Mouse (Mus musculus): ENCODE measurements around the gene Ankrd66. TPM values are rescaled to one million over a fixed set of nuclear protein-coding genes. Genes with fewer than 3 reads are reported as not detected.

Ankrd66 gene
- polyA plus RNA-seq, 1 experiment: 0.20 TPM

- Histone ChIP-seq H3K27me3 (ENCODE audit: control insufficient read depth, insufficient read depth, insufficient read length) (no peaks in the 10 kb centered on the region), H3K79me2 (ENCODE audit: control insufficient read depth, insufficient read depth) (no peaks in the 10 kb centered on the region), H3K4me3 (ENCODE audit: insufficient read depth, poor library complexity, severe bottlenecking) (no peak overlapping the region), H3K36me3 (ENCODE audit: control insufficient read depth, insufficient read depth) (no peaks in the 10 kb centered on the region), H3K79me3 (ENCODE audit: low read depth) (no peaks in the 10 kb centered on the region), H3ac (ENCODE audit: control insufficient read depth, insufficient read length, low read depth) (no peak overlapping the region)
- TF ChIP-seq FOSL1 (IDR thresholded peaks at IDR 0.05; ENCODE audit: insufficient read depth, low read length, poor library complexity, severe bottlenecking) (no peak), USF1 (IDR thresholded peaks at IDR 0.05; ENCODE audit: low read depth) (no peak), MYOD1 (IDR thresholded peaks at IDR 0.05; ENCODE audit: control insufficient read depth, insufficient read length, low read depth) (no peak), MAX (IDR thresholded peaks at IDR 0.05) (no peak), CTCF (IDR thresholded peaks at IDR 0.05; ENCODE audit: control insufficient read depth, insufficient read depth, insufficient read length) (no peak), MYOG (IDR thresholded peaks at IDR 0.05; ENCODE audit: control insufficient read depth, extremely low read depth, insufficient read length) (no peak), CEBPB (IDR thresholded peaks at IDR 0.05; ENCODE audit: low read depth) (no peak)
These were observed 8.8 kb downstream of the Ankrd66 start for GRCm38 (mm10) chr17:43534362-43535222.

GRCm38 (mm10) chr17:43531192-43531591 is 12.2 kb downstream of the Ankrd66 start:
- no peak overlapping the region for H3ac ChIP-seq (ENCODE audit: control insufficient read depth, insufficient read length, low read depth)
- H3K27me3 ChIP-seq (ENCODE audit: control insufficient read depth, insufficient read depth, insufficient read length): no peaks in the 10 kb centered on the region
- no peaks in the 10 kb centered on the region for H3K79me2 ChIP-seq (ENCODE audit: control insufficient read depth, insufficient read depth)
- H3K36me3 ChIP-seq (ENCODE audit: control insufficient read depth, insufficient read depth): no peaks in the 10 kb centered on the region
- no peak for TF ChIP-seq CTCF (IDR thresholded peaks at IDR 0.05; ENCODE audit: control insufficient read depth, insufficient read depth, insufficient read length)
- TF ChIP-seq MYOG (IDR thresholded peaks at IDR 0.05; ENCODE audit: control insufficient read depth, extremely low read depth, insufficient read length): no peak
- TF ChIP-seq CEBPB (IDR thresholded peaks at IDR 0.05; ENCODE audit: low read depth): no peak
- no peak for TF ChIP-seq USF1 (IDR thresholded peaks at IDR 0.05; ENCODE audit: low read depth)
- TF ChIP-seq MYOD1 (IDR thresholded peaks at IDR 0.05; ENCODE audit: control insufficient read depth, insufficient read length, low read depth): no peak
- no peak for TF ChIP-seq FOSL1 (IDR thresholded peaks at IDR 0.05; ENCODE audit: insufficient read depth, low read length, poor library complexity, severe bottlenecking)
- TF ChIP-seq MAX (IDR thresholded peaks at IDR 0.05): no peak
- H3K79me3 ChIP-seq (ENCODE audit: low read depth): no peaks in the 10 kb centered on the region
- no peak overlapping the region for H3K4me3 ChIP-seq (ENCODE audit: insufficient read depth, poor library complexity, severe bottlenecking)

GRCm38 (mm10) chr17:43530507-43530906 is 12.9 kb downstream of the Ankrd66 start:
- Histone ChIP-seq H3ac (ENCODE audit: control insufficient read depth, insufficient read length, low read depth) (no peak overlapping the region), H3K79me3 (ENCODE audit: low read depth) (no peaks in the 10 kb centered on the region), H3K27me3 (ENCODE audit: control insufficient read depth, insufficient read depth, insufficient read length) (no peaks in the 10 kb centered on the region), H3K36me3 (ENCODE audit: control insufficient read depth, insufficient read depth) (no peaks in the 10 kb centered on the region), H3K79me2 (ENCODE audit: control insufficient read depth, insufficient read depth) (no peaks in the 10 kb centered on the region), H3K4me3 (ENCODE audit: insufficient read depth, poor library complexity, severe bottlenecking) (no peak overlapping the region)
- TF ChIP-seq CEBPB (IDR thresholded peaks at IDR 0.05; ENCODE audit: low read depth) (no peak), USF1 (IDR thresholded peaks at IDR 0.05; ENCODE audit: low read depth) (no peak)

- no peak overlapping the region for H3ac ChIP-seq (ENCODE audit: control insufficient read depth, insufficient read length, low read depth)
- TF ChIP-seq CEBPB (IDR thresholded peaks at IDR 0.05; ENCODE audit: low read depth) (peak; percentile 17), USF1 (IDR thresholded peaks at IDR 0.05; ENCODE audit: low read depth) (no peak), MYOG (IDR thresholded peaks at IDR 0.05; ENCODE audit: control insufficient read depth, extremely low read depth, insufficient read length) (no peak), CTCF (IDR thresholded peaks at IDR 0.05; ENCODE audit: control insufficient read depth, insufficient read depth, insufficient read length) (no peak), MYOD1 (IDR thresholded peaks at IDR 0.05; ENCODE audit: control insufficient read depth, insufficient read length, low read depth) (no peak), MAX (IDR thresholded peaks at IDR 0.05) (no peak), FOSL1 (IDR thresholded peaks at IDR 0.05; ENCODE audit: insufficient read depth, low read length, poor library complexity, severe bottlenecking) (no peak)
- no peak overlapping the region for H3K4me3 ChIP-seq (ENCODE audit: insufficient read depth, poor library complexity, severe bottlenecking)
- no peaks in the 10 kb centered on the region for H3K79me2 ChIP-seq (ENCODE audit: control insufficient read depth, insufficient read depth)
- no peaks in the 10 kb centered on the region for H3K36me3 ChIP-seq (ENCODE audit: control insufficient read depth, insufficient read depth)
- H3K79me3 ChIP-seq (ENCODE audit: low read depth): no peaks in the 10 kb centered on the region
- no peaks in the 10 kb centered on the region for H3K27me3 ChIP-seq (ENCODE audit: control insufficient read depth, insufficient read depth, insufficient read length)
These were observed 23.3 kb downstream of the Ankrd66 start for GRCm38 (mm10) chr17:43520166-43520565.

GRCm38 (mm10) chr17:43518644-43519409 is 24.6 kb downstream of the Ankrd66 start:
- H3ac ChIP-seq (ENCODE audit: control insufficient read depth, insufficient read length, low read depth): peak overlapping the region; percentile 12
- no peaks in the 10 kb centered on the region for H3K27me3 ChIP-seq (ENCODE audit: control insufficient read depth, insufficient read depth, insufficient read length)
- H3K4me3 ChIP-seq (ENCODE audit: insufficient read depth, poor library complexity, severe bottlenecking): no peak overlapping the region
- H3K79me3 ChIP-seq (ENCODE audit: low read depth): no peaks in the 10 kb centered on the region
- TF ChIP-seq CTCF (IDR thresholded peaks at IDR 0.05; ENCODE audit: control insufficient read depth, insufficient read depth, insufficient read length): peak; percentile 30
- TF ChIP-seq MYOG (IDR thresholded peaks at IDR 0.05; ENCODE audit: control insufficient read depth, extremely low read depth, insufficient read length): no peak
- no peaks in the 10 kb centered on the region for H3K79me2 ChIP-seq (ENCODE audit: control insufficient read depth, insufficient read depth)
- H3K36me3 ChIP-seq (ENCODE audit: control insufficient read depth, insufficient read depth): no peaks in the 10 kb centered on the region

Data from C2C12 (cell line).